Mouse (Mus musculus): ENCODE data around the gene Kif11.

- no peak for TF ChIP-seq CTCF (IDR thresholded peaks at IDR 0.05; ENCODE audit: control insufficient read depth, insufficient read depth, insufficient replicate concordance, low read depth, low read length)
- no peak for TF ChIP-seq POLR2A (IDR thresholded peaks at IDR 0.05; ENCODE audit: control insufficient read depth, low read depth, low read length)
Observed at GRCm38 (mm10) chr19:37337752-37338151, 38.5 kb upstream of the Kif11 start, which contains the start of gene Ide.

Measured in testis, adult 2 months (tissue).